Mouse (Mus musculus): Measurements from ENCODE around the gene Tfap2d.

Gene Tfap2d

DNA sequence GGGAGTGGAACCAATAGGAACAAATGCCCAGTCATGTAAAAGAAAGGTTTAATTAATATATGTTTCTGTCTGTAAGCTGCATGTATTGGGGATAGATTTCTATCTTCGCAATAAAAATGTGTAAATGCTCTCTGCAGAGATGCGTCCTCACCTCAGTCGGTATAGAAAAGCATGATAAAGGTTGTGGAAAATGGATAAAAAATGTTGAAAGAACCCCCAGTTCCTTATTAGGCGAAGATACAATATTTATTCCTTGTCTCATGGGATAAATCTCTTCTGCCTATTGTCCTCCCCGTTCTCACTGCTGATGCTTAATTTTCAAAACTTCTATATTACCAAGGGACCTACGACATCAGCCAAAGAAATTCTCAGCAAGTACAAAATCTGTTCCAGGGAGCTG lies at the start of gene Tfap2d:
Tfap2d (plus strand) TSS at position 392 of the 400 bp plus-strand sequence.
- no peak for DNase-seq

DNA sequence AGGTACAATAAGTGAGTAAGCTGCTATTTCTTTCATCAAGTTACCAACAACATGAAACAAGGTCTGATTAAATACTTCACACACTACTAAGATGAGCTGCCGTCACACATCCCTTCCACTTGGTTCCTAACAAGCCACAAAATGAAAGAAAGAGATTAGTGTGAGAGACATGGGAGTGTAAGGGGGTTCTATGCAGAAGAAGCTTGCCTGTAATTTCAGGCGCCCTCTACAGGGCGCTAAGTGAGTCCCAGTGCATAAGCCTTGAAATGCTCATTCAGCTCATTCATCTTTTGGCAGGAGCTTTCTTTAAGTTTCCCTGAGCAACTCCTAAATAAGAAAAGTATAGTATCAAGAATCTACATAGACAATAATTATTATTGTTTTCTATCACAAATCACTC lies 46.5 kb upstream of the Tfap2d start:
- peak; percentile 6 to 10 for DNase-seq

DNA sequence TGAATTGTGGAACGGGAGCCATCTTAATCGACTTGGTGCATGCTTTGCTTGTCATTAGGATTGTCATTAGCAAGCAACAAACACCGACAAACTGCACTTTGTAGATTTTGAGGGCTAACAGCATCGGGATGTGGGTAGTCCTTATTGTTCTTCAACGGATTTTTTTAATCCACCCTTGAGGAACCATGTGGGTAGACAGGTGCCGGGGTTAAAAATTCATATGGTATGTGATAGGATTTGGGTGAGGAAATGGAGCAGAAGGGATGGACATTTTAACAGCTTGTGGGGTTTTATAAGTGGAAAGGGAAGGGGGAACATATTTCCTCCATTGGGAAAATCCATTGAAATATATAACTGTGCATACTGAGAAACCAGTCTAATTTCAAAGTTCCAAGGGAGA lies 46.0 kb upstream of the Tfap2d start:
- no peak for DNase-seq

DNA sequence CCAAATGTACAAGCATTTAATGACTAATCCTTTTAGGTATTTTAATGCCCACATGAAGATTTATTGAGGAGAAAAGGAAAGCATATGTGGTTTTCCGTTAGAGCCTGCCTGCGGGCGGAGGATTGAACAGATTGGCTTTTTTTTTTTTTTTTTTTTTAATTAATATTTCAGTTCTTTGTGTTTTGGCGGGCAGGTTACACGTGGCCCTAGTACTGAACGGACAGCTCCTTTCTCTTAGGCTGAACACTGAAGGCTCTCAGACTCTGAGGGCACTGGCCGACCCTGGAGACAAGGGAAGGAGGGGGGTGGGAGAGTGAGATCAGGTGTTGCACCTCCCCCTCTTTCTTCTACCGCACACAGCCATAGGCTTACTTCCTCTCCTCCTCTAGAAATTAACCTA lies 14.7 kb upstream of the Tfap2d start:
- DNase-seq, result no peak

- DNase-seq, result no peak
Observed at GRCm38 (mm10) chr1:19096921-19097320, 5.9 kb upstream of the Tfap2d start.

DNA sequence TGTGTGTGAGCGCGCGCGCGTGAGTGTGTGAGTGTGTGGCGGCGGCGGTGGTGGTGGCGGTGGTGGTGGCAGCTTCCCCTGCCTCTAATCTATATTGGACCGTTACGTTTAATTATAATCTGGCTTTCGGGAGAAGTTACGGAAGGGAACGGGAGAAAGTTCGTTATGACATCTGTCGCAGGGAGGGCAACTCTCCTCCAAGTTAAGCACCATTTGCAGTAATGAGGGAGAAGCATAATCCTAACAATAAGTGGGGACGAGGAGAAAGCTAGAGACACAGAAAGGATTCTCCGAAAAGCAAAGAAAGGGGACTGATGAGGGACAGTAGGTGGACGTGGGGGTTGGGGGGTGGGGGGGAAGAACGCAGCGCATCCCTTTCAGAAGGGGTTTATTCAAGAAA lies 494 bp downstream of the Tfap2d start:
- no peak for DNase-seq

- DNase-seq, result no peak
Observed at GRCm38 (mm10) chr1:19103776-19104142, 937 bp downstream of the Tfap2d start.

DNA sequence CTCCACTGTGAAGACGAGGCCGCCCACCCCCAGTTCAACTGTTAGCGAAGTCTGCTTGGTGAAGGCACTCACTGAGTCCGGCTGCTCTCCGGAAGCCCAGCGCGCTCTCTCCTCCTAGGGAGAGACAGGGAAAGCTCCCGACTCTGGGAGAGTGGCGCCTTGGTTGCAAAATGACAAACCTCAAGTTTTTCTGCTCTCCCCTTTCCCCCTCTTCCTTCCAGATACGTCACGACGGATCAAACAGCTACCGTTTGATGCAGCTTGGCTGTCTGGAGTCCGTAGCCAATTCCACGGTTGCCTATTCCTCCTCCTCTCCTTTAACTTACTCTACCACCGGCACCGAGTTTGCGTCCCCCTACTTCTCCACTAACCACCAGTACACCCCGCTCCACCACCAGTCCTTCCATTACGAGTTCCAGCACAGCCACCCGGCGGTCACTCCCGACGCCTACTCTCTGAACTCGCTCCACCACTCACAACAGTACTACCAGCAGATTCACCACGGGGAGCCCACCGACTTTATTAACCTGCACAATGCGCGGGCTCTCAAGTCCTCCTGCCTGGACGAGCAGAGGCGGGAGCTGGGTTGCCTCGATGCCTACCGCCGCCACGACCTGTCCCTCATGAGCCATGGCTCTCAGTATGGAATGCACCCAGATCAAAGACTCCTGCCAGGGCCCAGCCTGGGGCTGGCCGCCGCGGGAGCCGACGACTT lies 1.5 kb downstream of the Tfap2d start:
- peak in 1 of 2 experiments; percentile 15 for DNase-seq

DNA sequence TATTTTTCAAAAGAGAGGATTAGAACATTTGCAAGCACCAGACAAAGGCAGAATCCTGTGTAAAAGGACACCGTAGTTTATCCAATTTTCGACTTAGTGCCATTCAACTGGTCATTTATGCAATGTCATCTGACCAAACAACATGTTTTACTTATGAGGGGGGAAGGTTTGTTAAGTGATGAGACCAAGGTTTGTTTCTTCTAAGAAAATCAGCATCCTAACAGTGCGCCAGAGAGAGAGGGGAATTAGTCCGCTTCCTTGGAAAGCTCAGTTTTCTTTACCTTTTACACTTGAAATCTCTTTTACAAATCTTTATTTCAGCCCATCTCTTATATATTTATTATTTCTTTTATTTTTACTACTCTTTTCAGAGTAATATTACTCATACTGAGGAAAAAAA lies 3.6 kb downstream of the Tfap2d start:
- DNase-seq, result no peak

DNA sequence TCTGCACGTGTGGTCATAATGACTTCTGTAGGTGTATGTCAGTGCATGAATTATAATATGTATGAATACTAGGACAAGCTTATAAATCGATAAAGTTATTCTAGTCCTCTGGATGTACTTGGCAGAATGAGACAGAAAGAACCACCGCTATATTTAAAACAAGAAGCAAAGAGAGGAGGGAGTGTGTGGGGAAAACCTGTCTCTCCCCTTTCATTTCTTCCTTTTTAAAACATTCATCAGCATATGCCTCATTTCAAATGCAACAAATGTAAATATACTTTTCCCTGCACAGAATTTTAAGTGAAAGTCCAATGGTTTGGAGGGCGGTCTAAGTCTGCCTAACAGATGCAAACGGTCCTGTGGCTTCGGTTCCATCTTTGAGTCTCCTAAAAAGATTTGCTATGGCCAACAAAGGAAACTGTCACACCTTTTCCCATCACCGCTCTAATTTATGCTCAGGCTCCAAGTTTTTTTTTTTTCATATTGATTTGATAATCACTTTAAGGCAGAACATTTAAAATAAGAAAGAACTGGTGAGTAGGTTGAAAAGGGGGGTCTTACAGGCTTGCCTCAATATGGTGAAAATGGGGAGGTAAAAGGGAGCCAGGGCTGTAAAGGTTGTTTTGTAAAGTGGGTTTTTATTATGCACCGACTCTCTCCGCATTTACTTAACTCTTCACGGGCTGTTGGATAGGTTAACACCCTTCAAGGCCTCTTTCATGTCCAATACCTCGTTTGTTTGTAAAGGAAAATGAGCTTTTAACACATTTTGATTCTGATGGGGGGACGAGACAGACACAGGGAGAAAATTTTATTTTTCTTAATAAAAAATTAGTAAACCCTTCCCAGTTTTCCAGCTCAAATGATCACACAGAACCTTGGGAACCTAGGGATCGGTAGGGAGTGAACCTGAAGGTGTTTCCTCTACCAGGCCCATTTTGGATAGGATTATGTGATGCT lies 4.3 kb downstream of the Tfap2d start:
- DNase-seq, result no peak

GRCm38 (mm10) chr1:19107801-19108200 lies 5.0 kb downstream of the Tfap2d start:
- DNase-seq, result no peak

DNA sequence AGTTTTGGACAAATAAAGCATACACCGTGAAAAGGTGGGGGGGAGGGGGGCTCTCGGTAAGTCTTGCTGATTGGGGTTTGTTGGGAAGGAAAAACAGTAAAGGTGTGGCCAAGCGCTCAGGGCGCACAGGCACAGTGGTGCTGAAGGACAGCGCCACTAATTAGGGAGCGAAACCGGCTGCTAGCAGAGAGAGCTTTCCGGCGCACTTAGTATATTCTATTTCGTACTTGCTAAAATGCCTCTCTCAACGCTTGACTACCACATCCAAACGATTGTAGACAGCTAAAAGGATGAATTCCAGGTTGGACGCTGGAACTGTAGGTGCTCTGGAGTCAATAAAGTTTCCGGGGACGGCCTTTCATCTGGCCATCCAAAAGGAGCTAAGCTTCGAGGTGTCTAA lies 6.9 kb downstream of the Tfap2d start:
- DNase-seq, result no peak

DNA sequence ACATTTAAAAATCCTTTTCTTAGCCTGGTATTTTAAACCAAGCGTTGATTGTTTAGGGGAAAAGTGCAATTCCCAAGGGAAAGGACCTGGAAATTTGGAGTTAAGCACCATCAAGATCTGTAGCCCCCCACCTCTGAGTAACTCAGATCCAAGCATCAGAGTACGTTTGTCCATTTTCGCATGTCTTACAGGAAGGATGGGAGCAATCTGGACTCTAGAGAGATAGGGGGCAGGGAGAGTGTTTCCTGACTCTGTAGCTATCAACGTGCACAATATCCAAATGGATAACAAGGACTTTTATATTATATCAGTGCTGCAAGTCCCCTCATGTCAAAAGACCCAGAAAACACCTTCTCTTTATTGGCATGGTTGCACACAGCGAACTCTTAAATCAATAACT lies 7.4 kb downstream of the Tfap2d start:
- DNase-seq, result no peak

- DNase-seq, result no peak
Observed at GRCm38 (mm10) chr1:19111020-19111419, 8.2 kb downstream of the Tfap2d start.

DNA sequence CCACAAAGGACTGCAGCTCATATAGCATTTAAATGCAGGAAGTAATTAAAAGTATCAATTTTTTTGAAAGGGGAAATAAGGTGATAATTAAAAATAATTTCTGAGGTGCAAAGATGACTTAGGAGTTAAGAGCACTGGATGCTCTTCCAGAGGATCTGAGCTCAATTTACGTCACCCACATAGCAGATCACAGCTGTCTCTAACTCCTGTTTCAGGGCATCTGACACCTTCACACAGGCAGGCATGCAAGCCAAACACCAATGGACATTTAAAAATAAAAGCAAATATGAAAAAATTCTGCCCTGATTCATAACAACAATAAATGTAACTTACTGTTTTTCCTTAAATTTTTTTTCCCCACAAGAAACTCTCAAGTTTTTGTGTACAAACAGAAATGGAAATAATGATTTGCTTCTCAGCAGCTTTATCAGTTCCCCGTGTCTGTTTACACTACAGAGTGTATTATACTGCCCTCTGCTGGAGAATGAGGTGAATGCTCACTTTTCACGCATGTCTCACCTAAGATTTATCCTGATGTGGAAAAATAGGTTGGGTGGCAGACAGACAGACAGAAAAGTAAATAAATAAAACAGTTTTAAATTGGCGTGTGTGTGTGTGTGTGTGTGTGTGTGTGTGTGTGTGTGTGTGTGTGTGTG lies 76.0 kb downstream of the Tfap2d start:
- DNase-seq, result peak; percentile 47 to 56

GRCm38 (mm10) chr1:19205649-19206048 lies 102.8 kb downstream of the Tfap2d start:
- peak; percentile 79 to 84 for DNase-seq

DNA sequence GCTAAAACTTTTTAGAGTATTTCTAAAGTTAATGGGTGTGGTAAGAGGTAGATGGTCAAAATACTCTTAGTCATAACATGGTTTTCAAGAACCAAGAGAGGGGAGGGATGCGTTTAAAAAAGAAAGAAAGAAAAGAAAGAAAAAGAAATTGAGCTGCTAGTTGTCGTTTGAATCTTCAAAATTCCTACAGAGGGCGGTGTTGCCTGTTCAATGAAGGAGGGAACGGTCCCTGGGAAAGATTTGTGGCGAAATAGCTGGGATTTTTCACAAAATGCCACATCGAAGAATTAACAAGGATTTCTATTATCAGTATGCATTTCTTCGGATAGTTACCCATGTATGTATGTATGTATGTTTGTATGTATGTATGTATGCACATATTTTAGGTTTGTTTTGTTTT lies 103.4 kb downstream of the Tfap2d start:
- peak in 1 of 2 experiments; percentile 46 for DNase-seq

DNA sequence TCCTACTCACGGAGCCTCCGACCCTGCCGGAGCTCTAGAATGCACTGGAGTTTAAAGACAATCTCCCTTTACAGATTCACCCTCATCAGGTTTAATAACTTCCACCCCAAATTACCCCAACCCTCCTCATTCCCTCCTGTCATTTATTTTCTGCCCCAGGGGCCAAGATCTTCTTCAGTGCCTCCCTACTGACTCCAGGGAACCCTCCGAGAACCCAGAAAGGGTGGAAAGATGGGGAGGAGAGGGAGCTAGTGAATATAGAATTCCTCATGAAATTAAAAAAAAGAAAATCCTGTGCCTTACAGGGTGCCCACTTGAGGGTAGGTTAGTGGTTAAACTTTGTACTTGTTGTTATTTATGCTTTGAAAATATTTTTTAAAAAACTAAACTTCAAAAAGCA lies 104.8 kb downstream of the Tfap2d start:
- DNase-seq, result no peak

GRCm38 (mm10) chr1:19208641-19209358 lies 106.0 kb downstream of the Tfap2d start, which contains the start of gene Tfap2b:
Tfap2b (plus strand) TSS chr1:19208914.
- peak in 1 of 2 experiments; percentile 40 for DNase-seq

DNA sequence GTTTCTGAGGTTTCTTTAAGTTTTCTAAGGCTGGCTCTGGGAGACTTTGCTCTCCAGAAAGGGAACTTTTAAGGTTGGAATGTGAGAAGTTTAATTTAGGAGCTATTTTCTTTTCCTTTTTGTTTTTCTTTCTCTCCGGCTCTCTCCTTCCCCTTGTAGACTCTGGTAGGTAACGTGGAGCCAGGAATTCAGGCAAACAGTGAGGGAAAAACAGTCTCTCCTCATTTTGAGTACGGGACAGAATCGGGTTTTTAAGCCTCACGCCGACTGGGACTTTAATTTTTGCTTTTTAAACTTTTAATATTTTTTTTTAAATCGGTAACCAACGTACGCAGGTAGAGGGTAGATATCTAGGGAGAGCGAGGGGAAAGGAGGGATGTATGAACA lies 106.5 kb downstream of the Tfap2d start:
- DNase-seq, result no peak

- DNase-seq, result peak in 1 of 2 experiments; percentile 20
Observed at GRCm38 (mm10) chr1:19209776-19210175, 107.0 kb downstream of the Tfap2d start.

GRCm38 (mm10) chr1:19210215-19211032 lies 107.6 kb downstream of the Tfap2d start:
- peak in 1 of 2 experiments; percentile 24 for DNase-seq

Data from cerebellum, postnatal 14 days (tissue).